Mouse (Mus musculus): ENCODE data around the gene Dip2c.

The Dip2c gene

DNA sequence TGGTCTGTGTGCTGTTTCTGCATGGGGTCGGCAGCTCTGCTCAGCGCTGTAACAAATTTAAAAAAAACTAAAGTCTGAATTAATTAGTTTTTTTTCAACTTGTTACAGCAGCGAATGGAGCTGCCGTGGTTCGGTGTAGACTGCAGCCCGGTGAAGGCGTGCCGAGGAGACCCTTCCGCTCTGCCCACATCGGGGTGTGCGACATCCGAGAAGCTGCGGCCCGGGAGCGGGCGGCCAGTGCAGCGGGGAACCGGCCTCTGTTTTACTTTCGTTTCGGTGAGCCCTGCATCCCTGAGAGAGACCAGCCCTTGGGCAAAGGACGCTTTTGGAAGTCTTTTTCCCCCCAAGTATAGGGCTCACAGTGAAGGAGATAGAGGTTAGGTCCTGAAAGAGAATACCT lies 218.4 kb downstream of the Dip2c start:
- DNase-seq (ENCODE audit: low read depth in 2 of 2, low spot score in 2 of 2) = peak in 1 of 2 experiments; percentile 2

DNA sequence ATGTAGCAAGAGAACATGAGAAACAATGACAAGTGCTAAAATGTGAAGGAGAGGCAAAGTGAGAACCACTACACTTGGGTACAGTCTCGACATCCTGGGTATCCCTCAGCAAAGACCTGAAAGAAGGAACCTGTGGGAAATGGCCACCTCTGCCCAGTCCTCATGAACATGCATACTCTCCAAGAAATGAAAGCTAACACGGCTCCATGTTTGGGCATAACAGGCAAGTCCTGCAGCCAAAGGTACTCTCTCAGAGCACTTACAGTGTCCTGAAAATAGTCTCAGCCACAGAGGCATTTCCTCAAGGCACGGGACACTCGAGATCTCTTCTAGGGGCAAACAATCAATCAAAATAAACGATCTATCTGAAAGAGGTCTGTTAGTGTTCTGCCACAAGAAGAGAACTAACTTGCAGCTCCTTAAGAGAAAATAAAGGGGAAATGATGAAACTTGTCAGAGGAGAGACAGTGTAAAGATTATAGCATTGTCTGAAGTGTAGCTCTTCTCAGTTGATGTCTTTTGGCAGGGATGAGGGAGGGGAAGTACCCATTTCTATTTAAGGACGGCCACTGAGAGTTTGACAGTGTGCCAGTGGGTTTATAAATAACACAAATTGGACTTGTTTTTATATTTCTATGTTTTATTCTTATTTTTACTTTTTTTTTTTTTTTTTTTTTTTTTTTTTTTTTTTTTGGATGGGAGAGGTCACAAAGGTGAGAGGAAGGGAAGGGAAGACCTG lies 228.0 kb downstream of the Dip2c start:
- no peak for DNase-seq (ENCODE audit: low read depth in 2 of 2, low spot score in 2 of 2)

DNA sequence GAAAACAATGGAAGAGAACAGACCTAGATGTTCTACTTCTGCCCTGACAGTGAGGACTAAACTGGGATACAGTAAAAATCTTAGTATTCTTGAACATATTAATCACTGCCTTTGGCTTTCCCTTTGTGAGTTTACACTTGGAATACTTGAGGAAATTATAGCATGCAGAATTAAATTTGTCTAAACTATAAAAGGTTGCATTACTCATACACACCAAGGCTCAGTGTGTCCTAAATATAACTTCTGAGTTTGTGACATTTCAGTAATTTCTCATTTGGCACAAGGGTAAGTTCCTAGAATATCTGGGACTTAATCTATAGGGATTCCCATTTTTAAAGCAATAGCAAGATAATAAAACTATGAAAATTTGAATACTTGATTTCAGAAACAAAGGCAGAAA lies 262.2 kb downstream of the Dip2c start:
- DNase-seq (ENCODE audit: low read depth in 2 of 2, low spot score in 2 of 2) = no peak

DNA sequence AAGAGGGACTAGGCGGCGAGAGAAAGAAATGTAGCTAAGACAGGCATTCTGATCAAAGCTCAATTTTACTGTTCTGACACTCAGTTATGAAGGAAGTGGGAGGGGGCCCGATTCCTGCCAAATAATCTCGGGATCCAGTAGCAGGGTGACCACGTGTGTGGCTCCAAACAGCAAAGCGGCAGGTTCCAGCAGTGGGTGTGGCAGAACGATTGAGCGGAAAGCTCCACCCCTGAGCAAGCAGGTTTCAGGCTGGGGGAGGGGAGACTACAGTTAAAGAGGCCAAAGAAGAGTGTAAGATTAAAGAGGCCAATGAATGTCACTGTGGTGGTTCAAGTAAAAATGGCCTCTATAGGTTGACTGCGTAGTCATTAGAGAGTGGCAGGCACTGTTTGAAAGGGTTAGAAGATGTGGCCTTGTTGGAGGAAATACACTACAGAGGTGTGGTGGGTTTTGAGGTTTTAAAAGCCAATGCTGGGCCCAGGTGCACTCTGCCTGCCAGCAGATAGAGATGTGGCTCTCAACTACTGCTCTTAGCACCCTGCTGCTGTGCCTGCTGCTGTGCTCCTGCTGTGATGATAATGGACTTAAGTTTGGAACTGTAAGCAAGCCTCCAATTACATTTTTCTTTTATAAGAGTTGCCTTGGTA lies 271.5 kb downstream of the Dip2c start:
- DNase-seq (ENCODE audit: low read depth in 2 of 2, low spot score in 2 of 2) = no peak

DNA sequence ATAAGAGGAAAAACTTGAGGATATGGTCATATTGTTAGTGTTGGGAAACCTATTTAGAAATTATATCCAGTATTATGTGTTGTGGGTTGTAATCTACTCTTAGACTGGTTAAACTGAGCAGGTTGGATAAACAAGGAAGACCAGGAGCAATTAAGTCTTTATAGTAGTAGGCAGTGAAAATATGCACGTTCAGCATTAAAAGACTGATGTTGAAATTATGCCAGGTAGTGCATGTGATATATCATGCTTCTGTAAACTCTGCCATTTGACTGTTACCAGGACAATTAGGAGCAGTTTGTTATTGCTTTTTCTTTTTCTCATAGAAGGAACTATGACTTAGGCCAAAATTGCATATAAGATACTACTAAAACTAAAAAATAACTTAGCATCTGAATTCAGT lies 285.8 kb downstream of the Dip2c start:
- no peak for DNase-seq (ENCODE audit: low read depth in 2 of 2, low spot score in 2 of 2)

DNA sequence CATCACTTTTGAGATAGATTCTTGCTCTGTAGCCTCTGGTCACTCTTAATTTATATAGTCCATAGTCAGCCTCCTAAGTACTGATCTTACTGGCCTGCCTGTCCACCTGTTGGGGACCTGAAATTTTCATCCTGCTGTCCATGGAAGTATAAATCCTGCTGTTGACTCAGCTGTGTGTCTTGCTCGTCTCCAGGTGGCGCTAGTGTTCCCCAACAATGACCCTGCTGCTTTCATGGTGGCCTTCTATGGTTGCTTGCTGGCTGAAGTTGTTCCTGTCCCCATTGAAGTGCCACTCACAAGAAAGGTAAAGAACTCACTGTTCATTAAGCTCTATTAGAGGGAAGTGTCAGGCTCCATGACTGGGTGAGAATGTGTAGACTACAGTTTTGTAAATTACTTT lies 286.6 kb downstream of the Dip2c start:
- DNase-seq (ENCODE audit: low read depth in 2 of 2, low spot score in 2 of 2) = peak; percentile 6 to 30

DNA sequence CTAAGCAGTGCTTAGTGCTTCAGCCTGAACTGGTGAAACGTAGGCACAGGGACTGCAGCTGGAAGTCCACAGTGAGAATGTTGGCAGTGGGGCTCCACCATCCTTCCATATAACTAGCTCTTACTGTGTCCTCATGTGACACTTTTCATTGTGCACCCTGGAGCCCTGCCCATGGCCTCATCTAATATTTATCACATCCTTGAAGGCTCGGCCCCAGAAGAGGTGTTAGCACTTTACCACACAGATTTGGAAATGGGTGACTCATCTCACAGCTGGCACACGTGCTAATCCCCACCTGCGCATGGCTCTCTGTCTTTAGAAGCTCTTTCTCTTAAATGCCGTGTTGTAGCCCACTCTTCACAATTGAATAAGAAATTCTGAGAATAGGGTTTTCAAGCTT lies 292.5 kb downstream of the Dip2c start:
- no peak for DNase-seq (ENCODE audit: low read depth in 2 of 2, low spot score in 2 of 2)

DNA sequence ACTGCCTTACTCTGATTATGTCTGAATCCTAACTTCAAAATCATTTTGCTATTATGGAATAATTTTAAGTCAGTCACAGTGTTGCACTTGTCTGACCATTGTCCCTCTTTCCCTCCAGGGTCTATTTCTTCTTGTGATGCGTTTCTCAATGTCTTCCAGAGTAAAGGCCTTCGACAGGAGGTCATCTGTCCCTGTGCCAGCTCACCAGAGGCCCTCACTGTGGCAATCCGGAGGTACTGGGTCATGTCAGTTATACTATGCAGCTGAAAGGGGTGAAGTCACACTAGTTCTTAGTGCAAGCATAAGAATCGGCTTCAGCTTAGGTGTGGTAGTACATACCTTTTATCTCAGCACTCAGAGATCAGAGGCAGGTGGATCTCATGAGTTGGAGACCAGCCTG lies 300.4 kb downstream of the Dip2c start:
- DNase-seq (ENCODE audit: low read depth in 2 of 2, low spot score in 2 of 2) = no peak

DNA sequence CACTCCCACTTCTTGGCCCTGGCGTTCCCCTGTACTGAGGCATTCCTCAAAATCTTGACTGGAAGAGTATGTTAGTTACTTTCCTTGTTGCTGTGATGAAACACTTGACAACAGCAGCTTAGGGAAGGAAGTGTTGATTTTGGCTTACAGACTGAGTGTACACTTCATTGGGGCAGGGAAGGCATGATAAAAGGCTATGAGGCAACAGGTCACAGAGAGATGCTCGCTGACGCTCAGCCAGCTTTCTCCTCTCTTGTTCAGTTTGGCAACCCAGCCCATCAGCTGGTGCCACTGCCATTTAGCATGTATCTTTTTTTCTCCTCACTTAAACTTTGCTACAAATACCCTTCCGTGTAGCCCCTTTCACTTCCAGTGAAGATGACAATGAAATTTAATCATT lies 302.1 kb downstream of the Dip2c start:
- no peak for DNase-seq (ENCODE audit: low read depth in 2 of 2, low spot score in 2 of 2)

DNA sequence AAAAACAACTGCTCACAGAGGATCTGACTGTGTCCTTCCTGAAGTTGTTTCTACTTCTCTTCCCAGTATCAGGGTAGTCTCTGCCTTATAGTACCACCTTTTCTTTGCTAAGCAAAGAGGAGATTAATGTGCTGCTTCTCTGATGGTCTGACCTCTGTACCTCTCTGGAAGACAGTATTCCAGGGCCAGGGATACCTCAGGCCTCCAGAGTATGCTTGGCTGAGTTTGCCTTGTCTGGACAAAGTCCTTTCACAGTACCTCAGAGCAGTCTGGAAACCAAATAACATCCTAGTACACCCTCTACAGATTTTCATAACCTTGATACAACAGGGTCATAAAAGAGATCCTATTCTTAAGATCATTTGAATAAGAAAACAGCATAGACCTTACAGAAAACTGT lies 305.5 kb downstream of the Dip2c start:
- no peak for DNase-seq (ENCODE audit: low read depth in 2 of 2, low spot score in 2 of 2)

DNA sequence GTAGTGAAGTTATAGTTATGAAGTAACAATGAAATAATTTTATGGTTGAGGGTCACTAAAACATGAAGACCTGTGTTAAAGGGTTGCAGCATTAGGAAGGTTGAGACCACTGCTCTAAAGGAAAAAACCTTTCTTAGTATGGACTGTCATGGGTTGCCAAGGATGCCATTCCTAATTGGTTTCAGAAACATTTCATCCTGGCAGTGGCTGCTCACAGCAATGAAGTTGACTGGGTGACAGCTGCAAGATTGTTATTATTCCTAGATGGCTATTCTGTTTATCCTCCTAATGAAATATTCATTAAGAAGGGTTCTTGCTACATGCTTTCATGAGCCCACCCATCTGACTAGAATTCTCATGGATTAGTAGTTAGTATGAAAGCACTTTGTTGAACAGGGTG lies 307.3 kb downstream of the Dip2c start:
- no peak for DNase-seq (ENCODE audit: low read depth in 2 of 2, low spot score in 2 of 2)

DNA sequence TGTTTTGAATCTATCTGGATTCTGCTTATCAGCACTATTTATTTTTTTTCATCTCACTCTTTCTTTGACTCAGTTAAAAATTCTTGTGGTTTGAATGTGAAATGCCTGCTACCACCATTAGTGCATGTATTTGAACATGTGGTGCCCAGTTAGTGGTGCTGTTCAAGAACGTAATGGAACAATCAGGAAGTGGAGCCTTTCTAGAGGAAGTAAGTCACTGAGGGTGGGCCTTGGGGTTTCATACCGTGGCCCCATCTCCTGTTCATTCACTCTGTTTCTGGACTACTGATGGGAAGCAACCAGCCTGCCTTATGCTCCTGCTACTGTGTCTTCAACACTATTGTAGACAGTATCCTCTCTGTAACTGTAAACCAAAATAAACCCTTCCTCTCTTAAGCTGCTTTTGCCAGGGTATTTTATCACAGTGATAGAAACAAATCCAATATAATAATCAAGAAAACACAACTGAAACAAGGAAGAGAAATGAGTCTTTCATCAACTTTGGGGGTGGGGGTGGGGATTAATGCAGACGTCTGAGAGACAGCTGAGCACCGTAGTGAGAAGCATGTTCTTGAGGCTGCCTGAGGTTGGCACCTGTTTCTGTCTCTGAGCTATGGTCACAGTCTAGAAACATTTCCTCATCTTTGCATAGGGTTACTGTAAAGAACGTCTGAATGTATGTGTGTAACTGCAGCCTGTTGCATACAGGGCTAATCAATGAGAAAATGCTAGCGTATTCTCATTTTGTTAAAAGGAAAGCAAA lies 323.2 kb downstream of the Dip2c start:
- DNase-seq (ENCODE audit: low read depth in 2 of 2, low spot score in 2 of 2) = no peak

DNA sequence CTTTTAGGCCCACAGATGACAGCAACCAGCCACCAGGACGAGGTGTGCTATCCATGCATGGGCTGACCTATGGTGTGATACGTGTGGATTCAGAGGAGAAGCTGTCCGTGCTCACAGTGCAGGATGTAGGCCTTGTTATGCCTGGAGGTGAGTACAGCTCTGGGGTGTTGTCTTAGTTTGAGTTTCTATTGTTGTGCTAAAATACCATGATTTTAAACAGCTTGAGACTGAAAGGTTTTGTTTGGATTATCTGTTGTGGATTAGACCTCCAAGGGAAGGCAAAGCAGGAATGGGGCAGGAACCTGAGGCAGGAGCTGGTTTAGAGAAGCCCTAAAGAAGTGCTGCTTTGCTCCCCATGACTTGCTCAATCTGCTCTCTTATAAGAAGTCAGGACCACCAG lies 325.0 kb downstream of the Dip2c start:
- no peak for DNase-seq (ENCODE audit: low read depth in 2 of 2, low spot score in 2 of 2)

DNA sequence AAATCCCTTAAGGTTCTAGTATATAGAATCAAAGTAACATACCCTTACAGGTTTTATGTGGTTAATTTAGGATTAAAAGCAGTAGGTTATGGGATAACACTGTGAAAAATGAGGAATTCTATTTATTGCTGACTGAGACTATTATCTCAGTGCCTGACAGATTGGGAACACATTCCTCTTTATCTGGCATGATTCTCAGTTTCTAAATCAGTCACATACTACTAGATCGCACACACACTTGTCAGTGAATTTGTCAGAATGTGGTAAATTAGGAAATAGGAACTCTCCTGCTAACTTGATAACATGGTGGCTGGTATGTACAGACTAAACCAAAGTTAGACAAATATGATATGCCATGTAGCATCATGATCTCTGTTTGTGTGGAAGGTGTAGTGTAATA lies 334.9 kb downstream of the Dip2c start:
- no peak for DNase-seq (ENCODE audit: low read depth in 2 of 2, low spot score in 2 of 2)

DNA sequence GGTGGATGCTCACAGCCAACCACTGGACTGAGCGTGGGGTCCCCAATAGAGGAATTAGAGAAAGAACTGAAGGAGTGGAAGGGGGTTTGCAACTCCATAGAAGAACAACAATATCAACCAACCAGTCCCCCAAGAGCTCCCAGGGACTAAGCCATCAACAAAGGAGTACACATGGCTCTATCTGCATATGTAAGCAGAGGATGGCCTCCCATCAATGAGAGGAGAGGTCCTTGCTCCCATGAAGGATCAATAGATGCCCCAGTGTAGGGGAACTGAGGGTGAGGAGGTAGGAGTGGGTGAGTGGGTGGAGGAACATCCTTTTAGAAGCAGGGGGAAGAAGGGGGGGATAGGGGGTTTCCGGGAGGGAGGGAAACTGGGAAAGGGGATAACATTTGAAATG lies 356.4 kb downstream of the Dip2c start:
- DNase-seq (ENCODE audit: low read depth in 2 of 2, low spot score in 2 of 2) = no peak

DNA sequence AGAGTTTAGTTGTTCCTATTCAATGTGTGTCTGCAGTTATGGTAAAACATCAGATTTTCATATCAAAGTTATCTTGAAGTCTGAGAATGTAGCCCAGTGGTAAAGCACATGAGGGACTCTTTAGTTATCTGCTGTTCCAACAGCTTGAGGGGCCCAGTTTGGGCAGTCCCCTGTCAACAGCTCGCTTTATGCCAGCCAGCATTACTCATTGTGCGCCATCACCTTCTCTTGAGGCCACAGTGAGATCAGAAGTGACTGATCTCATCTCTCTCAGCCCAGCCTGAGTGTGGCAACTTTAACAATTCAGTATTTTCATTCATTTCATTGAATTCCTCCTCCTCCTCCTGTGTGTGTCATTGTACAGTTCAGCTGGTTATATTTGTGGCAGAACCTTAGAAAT lies 359.6 kb downstream of the Dip2c start:
- DNase-seq (ENCODE audit: low read depth in 2 of 2, low spot score in 2 of 2) = no peak

DNA sequence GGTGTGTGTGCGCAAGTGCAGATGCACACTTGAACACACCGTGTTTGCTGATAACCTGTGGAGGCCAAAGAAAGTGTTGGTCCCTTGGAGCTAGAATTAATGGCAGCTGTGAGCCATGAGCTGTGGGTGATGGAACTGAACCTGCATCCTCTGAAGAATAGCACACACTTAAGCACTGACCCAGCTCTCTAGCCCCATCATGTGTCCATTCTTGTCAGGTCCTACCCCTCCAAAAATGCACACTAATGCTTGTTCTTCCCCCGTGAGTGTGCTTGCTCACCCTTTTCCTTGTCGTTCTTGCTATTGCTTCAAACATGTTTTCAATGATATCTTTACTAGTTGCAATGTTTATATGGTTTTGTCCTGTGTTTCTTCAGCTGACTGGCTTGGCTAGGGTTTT lies 360.2 kb downstream of the Dip2c start:
- DNase-seq (ENCODE audit: low read depth in 2 of 2, low spot score in 2 of 2) = no peak

DNA sequence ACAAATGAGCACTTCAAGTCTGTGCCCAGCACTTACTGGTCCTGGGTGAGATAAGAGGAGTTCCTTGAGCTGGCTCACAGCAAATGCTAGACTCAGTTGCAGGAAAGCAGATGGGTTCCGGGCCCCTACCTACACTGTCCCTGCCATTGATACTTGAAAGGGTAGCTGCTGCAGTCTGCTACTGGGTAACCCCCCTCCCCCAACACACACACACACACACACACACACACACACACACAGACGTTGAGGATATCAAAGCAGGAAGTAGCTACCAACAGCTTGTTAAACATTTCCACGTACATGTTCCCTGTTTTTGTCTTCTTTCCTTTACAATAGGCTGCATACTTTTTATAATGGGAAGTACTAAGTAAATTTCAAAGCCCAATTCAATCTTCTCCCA lies 361.6 kb downstream of the Dip2c start:
- DNase-seq (ENCODE audit: low read depth in 2 of 2, low spot score in 2 of 2) = no peak

DNA sequence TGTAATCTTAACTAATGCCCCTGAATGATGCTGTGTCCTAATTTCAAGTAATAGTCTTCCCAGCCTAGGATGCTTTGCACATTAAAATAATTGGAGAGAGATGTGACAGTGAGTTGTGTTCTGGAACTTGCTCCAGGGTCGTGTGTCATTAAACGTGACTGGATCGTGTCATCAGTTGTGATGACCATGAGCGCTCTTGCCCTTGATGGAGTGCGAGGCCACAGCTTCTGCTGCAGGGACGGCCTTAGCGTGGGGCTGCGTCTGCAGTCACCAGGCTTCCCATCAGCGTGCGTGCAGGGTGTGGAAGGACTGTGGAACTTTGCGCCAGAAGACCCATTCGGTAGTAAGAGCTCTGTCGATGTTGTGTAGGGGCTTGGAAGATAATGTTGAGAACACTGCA lies 372.4 kb downstream of the Dip2c start:
- DNase-seq (ENCODE audit: low read depth in 2 of 2, low spot score in 2 of 2) = no peak

DNA sequence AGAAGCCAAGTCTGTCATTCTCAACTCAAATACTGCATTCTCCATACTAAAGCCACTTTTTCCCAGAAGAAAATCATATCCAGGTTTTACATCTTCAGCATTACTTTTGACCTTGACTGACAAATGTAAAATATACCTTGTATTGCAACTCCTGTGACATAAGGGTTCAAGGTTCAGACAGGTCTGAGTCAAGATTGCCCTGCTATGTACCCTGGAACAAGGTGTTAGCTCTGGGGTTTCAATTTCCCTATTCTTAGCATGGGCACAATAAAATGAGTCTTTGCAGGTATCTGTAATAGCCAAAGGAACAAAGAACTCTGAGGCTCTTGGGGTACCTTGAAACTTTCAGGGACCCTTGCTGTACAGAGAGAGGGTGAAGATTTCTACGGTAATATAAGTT lies 373.6 kb downstream of the Dip2c start:
- DNase-seq (ENCODE audit: low read depth in 2 of 2, low spot score in 2 of 2) = no peak

DNA sequence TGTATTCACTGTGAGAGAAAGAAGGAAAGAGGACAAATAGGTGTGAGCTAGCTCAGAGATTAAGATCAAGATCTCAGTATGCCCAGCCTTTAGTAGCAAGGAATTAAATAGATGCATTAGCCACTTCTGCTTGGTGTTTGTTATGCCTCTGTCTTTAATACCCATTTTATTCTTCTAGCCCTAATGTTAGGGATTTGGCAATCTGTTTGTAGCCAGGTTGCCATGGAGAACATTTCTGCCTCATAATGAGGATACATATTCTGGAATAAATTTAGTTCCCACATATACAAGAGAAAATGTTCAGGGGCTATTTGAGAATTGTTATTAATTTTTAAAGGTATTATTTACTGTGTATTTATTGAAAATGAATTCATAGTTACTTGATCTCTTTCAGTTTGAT lies 374.3 kb downstream of the Dip2c start:
- no peak for DNase-seq (ENCODE audit: low read depth in 2 of 2, low spot score in 2 of 2)

DNA sequence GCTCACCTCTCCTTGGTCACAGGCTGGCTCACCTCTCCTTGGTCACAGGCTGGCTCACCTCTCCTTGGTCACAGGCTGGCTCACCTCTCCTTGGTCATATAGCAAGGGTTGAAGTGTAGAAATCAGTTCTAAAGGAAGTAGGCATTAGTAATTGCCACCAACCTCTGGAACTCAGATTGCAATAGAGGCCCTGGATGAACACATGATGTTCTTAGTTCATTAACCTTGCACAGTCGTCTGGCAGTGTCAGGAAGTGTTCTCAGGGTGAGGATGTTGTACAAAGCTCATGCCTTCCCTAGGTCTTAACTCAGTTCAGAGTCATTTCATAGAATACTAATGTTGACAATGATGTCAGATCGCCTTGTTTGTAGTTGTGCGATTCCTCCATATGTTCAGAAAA lies 376.7 kb downstream of the Dip2c start:
- no peak for DNase-seq (ENCODE audit: low read depth in 2 of 2, low spot score in 2 of 2)
